Mouse (Mus musculus) neutrophil, adult 83 days (primary cell): Measurements from ENCODE around the gene Chga. TPM values are rescaled to one million over a fixed set of nuclear protein-coding genes. Genes with fewer than 3 reads are reported as not detected.

Experiments used
- total RNA-seq, 2 experiments: library from RNA; stranded (reverse); gene quantifications; one replicate each; pipeline ENCODE4 v1.2.4; 2023

The Chga gene
- total RNA-seq, result not detected

DNA sequence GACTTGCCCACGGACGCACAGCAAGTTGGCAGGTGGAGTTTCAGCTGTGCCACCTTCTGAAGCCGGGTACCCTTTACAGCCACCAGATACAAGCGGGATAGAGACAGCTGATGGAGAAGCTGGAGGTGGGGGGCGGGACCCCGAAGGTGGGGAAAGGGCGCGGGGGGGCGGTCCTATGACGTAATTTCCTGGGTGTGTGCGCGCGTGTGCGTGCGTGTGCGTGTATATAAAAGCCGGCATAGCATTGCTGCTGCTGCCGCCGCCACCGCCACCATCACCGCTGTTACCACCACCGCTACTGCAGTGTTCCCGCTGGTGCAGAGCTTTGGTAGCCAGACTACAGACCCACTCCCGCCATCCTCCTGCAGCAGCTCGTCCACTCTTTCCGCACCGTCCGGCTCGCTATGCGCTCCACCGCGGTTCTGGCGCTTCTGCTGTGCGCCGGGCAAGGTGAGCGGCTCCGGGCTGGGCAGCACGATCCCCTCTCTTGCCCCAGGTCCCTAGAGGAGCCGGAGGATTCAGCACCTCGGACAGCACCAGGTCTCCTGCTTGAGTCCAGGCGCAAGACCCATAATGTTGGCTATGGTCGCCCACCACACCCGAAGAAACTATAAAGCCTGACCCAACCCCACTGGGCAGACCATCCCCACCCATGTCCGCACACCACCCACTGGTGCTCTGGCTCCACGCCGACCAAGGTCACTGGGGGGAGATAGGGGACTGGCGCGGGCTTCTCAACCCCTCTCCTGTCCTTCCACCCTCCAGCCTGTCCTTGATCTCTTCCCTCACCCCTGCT, at the start of gene Chga:
Chga (plus strand) TSS at position 249 of the 796 bp plus-strand sequence.

Other genes starting within 250 kb of the Chga start
- gene Lgmn, start 115.2 kb upstream of the Chga start, total RNA-seq, result 10 to 100 TPM; 15.0 to 17.0 TPM
- 10 to 100 TPM; 27.7 to 27.8 TPM for gene Golga5, start 85.8 kb upstream of the Chga start, total RNA-seq
- 10 to 100 TPM; 29.7 to 31.6 TPM for gene Itpk1, start 150.0 kb downstream of the Chga start, total RNA-seq
- gene Moap1, start 188.7 kb downstream of the Chga start, total RNA-seq, result 10 to 100 TPM; 11.5 to 12.0 TPM
- 10 to 100 TPM; 12.8 to 13.3 TPM for gene Tmem251, start 188.8 kb downstream of the Chga start, total RNA-seq
- gene Gm28051, start 202.8 kb downstream of the Chga start, total RNA-seq, result not detected
- 10 to 100 TPM; 13.4 to 22.7 TPM for gene Gon7, start 202.8 kb downstream of the Chga start, total RNA-seq
- 10 to 100 TPM; 14.1 to 18.0 TPM for gene Ubr7, start 203.0 kb downstream of the Chga start, total RNA-seq
- 1 to 10 TPM; 4.6 to 4.9 TPM for gene Gm20604, start 203.7 kb downstream of the Chga start, total RNA-seq